Mouse (Mus musculus) cerebellum, postnatal 36 days (tissue): ENCODE measurements at regions not wholly inside any gene's neighbourhood (a gene's known extent, or its start where the extent isn't known, plus 50 kb on each side); places are given as distances from the start of the nearest gene placed in this dataset.
A peak's percentile ranks its signal among the peaks of the same experiment; 100 is the strongest.

ENCODE experiments used
- DNase-seq, 2 experiments: peaks; one replicate each; pipeline ENCODE4 v3.0.0; 2021 to 2022; ENCODE audit warnings: mixed read lengths in 2 of 2

GRCm38 (mm10) chr3:9959716-9960661 is 127.9 kb upstream of the Gm9833 start:
- peak; percentile 68 for DNase-seq

DNA sequence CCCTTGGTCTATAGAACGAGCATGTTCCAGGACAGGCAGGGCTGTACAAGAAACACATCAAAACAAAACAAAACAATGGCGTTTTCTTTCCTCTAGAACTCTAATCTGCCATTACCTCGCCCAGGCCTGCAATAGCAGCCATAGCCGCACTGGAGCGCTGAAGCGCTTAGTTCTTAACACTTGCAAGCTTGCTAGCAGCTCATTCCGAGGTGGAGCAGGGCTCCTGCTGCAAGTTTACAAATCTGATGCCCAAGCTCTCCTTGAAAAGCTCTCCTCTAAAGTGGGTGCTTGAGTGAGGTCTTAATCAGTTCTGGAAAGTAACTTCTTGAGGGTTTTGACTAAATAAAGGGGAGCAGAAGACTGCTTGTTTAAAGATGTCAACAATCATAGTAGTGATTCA is 127.2 kb upstream of the Gm9833 start:
- DNase-seq, result peak in 1 of 2 experiments; percentile 34
